Mouse (Mus musculus): Measurements from ENCODE around the gene Olfr12. TPM values are rescaled to one million over a fixed set of nuclear protein-coding genes. Genes with fewer than 3 reads are reported as not detected.

Gene Olfr12
- polyA plus RNA-seq, 1 experiment from 2014 or later: not detected

- Histone ChIP-seq H3K9me3 (no peaks in the 10 kb centered on the region), H3K9ac (no peak overlapping the region), H3K27ac (replicated peaks) (no peak overlapping the region), H3K36me3 (no peaks in the 10 kb centered on the region), H3K4me2 (no peak overlapping the region), H3K27me3 (no peaks in the 10 kb centered on the region), H3K4me1 (replicated peaks) (peaks cover 38% of the 10 kb centered on the region), H3K4me3 (no peak overlapping the region)
- WGBS: 81% methylated on average over 4 of the region's 4 CpGs
- no peak for ATAC-seq (ENCODE audit: low FRiP score, low read depth)
These were observed 26.1 kb downstream of the Olfr12 start for GRCm38 (mm10) chr1:92643691-92644090.

DNA sequence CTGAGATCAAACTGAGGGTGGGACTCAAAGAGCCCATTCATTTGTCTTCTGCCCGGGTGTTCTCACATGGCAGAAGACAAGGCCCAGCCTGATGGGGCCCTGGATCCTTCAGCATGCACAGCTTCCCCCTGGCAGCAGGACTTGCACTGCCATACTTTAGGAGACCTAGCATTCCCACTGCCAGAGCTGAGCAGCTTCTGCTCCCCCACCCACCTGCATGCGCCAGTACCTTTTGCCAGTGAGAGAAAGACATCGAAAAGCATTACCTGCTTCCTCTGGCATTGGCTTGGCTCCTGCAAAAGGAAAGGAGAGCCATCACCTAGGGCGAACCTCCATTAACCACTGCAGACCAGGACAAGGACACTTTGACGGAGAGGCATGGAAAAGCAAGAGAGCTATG lies 27.3 kb downstream of the Olfr12 start:
- Histone ChIP-seq H3K9ac (no peak overlapping the region), H3K27ac (replicated peaks) (no peak overlapping the region), H3K36me3 (no peaks in the 10 kb centered on the region), H3K4me2 (no peak overlapping the region), H3K27me3 (no peaks in the 10 kb centered on the region), H3K4me1 (replicated peaks) (peaks cover 28% of the 10 kb centered on the region), H3K9me3 (no peaks in the 10 kb centered on the region), H3K4me3 (no peak overlapping the region)
- ATAC-seq (ENCODE audit: low FRiP score, low read depth): no peak
- WGBS: 79% methylated on average over 5 of the region's 5 CpGs

GRCm38 (mm10) chr1:92646111-92646510 lies 28.5 kb downstream of the Olfr12 start:
- Histone ChIP-seq H3K4me3 (no peak overlapping the region), H3K4me2 (no peak overlapping the region), H3K27ac (replicated peaks) (no peak overlapping the region), H3K9ac (no peak overlapping the region), H3K27me3 (no peaks in the 10 kb centered on the region), H3K4me1 (replicated peaks) (peaks cover 16% of the 10 kb centered on the region), H3K9me3 (no peaks in the 10 kb centered on the region), H3K36me3 (no peaks in the 10 kb centered on the region)
- WGBS: 66% methylated on average over 2 of the region's 2 CpGs
- no peak for ATAC-seq (ENCODE audit: low FRiP score, low read depth)

DNA sequence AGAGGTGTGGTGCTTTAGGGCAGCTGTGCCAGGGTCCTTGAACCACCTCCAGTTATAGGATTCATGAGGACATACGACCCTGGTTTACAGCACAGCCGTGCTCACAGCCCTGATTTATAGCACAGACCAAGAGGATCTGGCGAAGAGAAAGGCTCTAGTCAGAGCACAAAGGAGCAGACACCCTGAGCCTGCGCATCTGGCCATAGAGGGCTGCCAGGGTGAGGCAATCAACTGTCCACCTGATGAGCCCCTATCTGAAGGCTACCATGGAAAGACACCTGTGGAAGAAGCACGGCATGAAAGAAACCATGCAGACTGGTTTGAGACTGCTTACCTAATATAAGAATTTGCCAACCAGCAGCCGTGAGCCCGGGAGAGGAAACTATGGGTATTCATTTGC lies 29.0 kb downstream of the Olfr12 start:
- 84% methylated on average over 7 of the region's 7 CpGs for WGBS
- H3K4me2 ChIP-seq: no peak overlapping the region
- ATAC-seq (ENCODE audit: low FRiP score, low read depth): no peak

GRCm38 (mm10) chr1:92647026-92647425 lies 29.4 kb downstream of the Olfr12 start:
- Histone ChIP-seq H3K9ac (no peak overlapping the region), H3K4me3 (no peak overlapping the region), H3K4me1 (replicated peaks) (peaks cover 14% of the 10 kb centered on the region), H3K36me3 (no peaks in the 10 kb centered on the region), H3K27ac (replicated peaks) (no peak overlapping the region), H3K9me3 (no peaks in the 10 kb centered on the region), H3K4me2 (no peak overlapping the region), H3K27me3 (no peaks in the 10 kb centered on the region)
- ATAC-seq (ENCODE audit: low FRiP score, low read depth): no peak
- 79% methylated on average over 4 of the region's 4 CpGs for WGBS

More for the DNA sequence above, 29.0 kb downstream of the Olfr12 start:
- no peaks in the 10 kb centered on the region for H3K27me3 ChIP-seq
- peaks cover 15% of the 10 kb centered on the region for H3K4me1 ChIP-seq (replicated peaks)
- H3K9me3 ChIP-seq: no peaks in the 10 kb centered on the region
- H3K9ac ChIP-seq: no peak overlapping the region
- H3K4me3 ChIP-seq: no peak overlapping the region
- H3K36me3 ChIP-seq: no peaks in the 10 kb centered on the region
- H3K27ac ChIP-seq (replicated peaks): no peak overlapping the region

GRCm38 (mm10) chr1:92647752-92648151 lies 30.2 kb downstream of the Olfr12 start:
- H3K4me3 ChIP-seq: no peak overlapping the region
- H3K27me3 ChIP-seq: no peaks in the 10 kb centered on the region
- no peaks in the 10 kb centered on the region for H3K36me3 ChIP-seq
- H3K27ac ChIP-seq (replicated peaks): no peak overlapping the region
- peak; percentile 63 for ATAC-seq (ENCODE audit: low FRiP score, low read depth)
- H3K4me1 ChIP-seq (replicated peaks): peaks cover 7% of the 10 kb centered on the region
- H3K4me2 ChIP-seq: peak overlapping the region; percentile 30; the same call in 1 of the 2 replicates
- 9% methylated on average over 8 of the region's 8 CpGs for WGBS
- H3K9ac ChIP-seq: no peak overlapping the region
- H3K9me3 ChIP-seq: no peaks in the 10 kb centered on the region

GRCm38 (mm10) chr1:92648197-92648596 lies 30.6 kb downstream of the Olfr12 start:
- Histone ChIP-seq H3K9ac (no peak overlapping the region), H3K4me3 (no peak overlapping the region)

GRCm38 (mm10) chr1:92648673-92649072 lies 31.1 kb downstream of the Olfr12 start, which contains the start of gene Otos:
Otos (minus strand) TSS chr1:92648841.
- Histone ChIP-seq H3K27me3 (no peaks in the 10 kb centered on the region), H3K9me3 (no peaks in the 10 kb centered on the region), H3K4me1 (replicated peaks) (peaks cover 6% of the 10 kb centered on the region), H3K9ac (no peak within 1 kb of the TSS), H3K4me2 (peak within 1 kb of the TSS; percentile 30; the same call in 1 of the 2 replicates), H3K36me3 (no peaks in the 10 kb centered on the region), H3K27ac (replicated peaks) (no peak within 1 kb of the TSS), H3K4me3 (no peak within 1 kb of the TSS)
- WGBS: 27% methylated on average over 8 of the region's 8 CpGs
- peak; percentile 57 for ATAC-seq (ENCODE audit: low FRiP score, low read depth)

More at GRCm38 (mm10) chr1:92648197-92648596, 30.6 kb downstream of the Olfr12 start:
- no peak overlapping the region for H3K27ac ChIP-seq (replicated peaks)
- H3K9me3 ChIP-seq: no peaks in the 10 kb centered on the region
- peaks cover 6% of the 10 kb centered on the region for H3K4me1 ChIP-seq (replicated peaks)
- WGBS: 50% methylated on average over 10 of the region's 10 CpGs
- no peaks in the 10 kb centered on the region for H3K36me3 ChIP-seq
- no peaks in the 10 kb centered on the region for H3K27me3 ChIP-seq
- H3K4me2 ChIP-seq: peak overlapping the region; percentile 30; the same call in 1 of the 2 replicates
- ATAC-seq (ENCODE audit: low FRiP score, low read depth): peak; percentile 12; the same call in 1 of the 2 replicates

GRCm38 (mm10) chr1:92651467-92651866 lies 33.9 kb downstream of the Olfr12 start:
- 55% methylated on average over 3 of the region's 3 CpGs for WGBS

GRCm38 (mm10) chr1:92653179-92653578 lies 35.6 kb downstream of the Olfr12 start:
- Histone ChIP-seq H3K4me1 (replicated peaks) (no peaks in the 10 kb centered on the region; the same call in 1 of the 2 replicates), H3K4me3 (no peak overlapping the region), H3K27me3 (no peaks in the 10 kb centered on the region; the same call in 1 of the 2 replicates), H3K36me3 (no peaks in the 10 kb centered on the region), H3K9ac (no peak overlapping the region), H3K4me2 (no peak overlapping the region), H3K9me3 (no peaks in the 10 kb centered on the region), H3K27ac (replicated peaks) (no peak overlapping the region)
- ATAC-seq (ENCODE audit: low FRiP score, low read depth): no peak
- 92% methylated on average over 3 of the region's 3 CpGs for WGBS

More at GRCm38 (mm10) chr1:92651467-92651866, 33.9 kb downstream of the Olfr12 start:
- no peak overlapping the region for H3K4me3 ChIP-seq
- H3K27ac ChIP-seq (replicated peaks): no peak overlapping the region
- H3K9me3 ChIP-seq: no peaks in the 10 kb centered on the region
- H3K4me1 ChIP-seq (replicated peaks): peaks cover 6% of the 10 kb centered on the region
- no peak for ATAC-seq (ENCODE audit: low FRiP score, low read depth)
- no peak overlapping the region for H3K4me2 ChIP-seq
- H3K36me3 ChIP-seq: no peaks in the 10 kb centered on the region
- no peaks in the 10 kb centered on the region; the same call in 1 of the 2 replicates for H3K27me3 ChIP-seq
- H3K9ac ChIP-seq: no peak overlapping the region

DNA sequence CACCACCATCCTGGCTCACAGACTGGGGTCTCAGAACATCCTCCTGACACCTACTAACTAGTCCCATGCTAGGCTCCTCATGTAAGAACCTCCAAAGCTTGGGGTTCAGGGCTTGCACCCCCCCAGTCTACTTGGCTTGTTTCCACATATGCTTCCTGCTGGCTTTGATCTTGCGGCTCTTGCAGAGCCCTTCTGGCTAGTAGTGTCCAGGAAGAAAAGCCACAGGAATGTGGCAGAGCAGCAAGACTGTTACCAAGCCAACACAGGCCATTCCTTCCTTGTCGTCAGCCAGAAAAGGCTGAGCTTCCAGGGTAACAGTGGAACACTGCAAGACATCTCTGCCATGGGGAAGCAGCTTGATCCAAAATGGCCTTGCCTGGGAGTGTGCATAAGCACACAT lies 37.1 kb downstream of the Olfr12 start:
- no peak for ATAC-seq (ENCODE audit: low FRiP score, low read depth)

GRCm38 (mm10) chr1:92657025-92657820 lies 39.6 kb downstream of the Olfr12 start:
- no peaks in the 10 kb centered on the region for H3K36me3 ChIP-seq
- no peak for ATAC-seq (ENCODE audit: low FRiP score, low read depth)
- no peak overlapping the region for H3K27ac ChIP-seq (replicated peaks)
- H3K27me3 ChIP-seq: no peaks in the 10 kb centered on the region; the same call in 1 of the 2 replicates
- H3K4me3 ChIP-seq: no peak overlapping the region
- 74% methylated on average over 11 of the region's 11 CpGs for WGBS
- no peaks in the 10 kb centered on the region for H3K4me1 ChIP-seq (replicated peaks)
- H3K9ac ChIP-seq: no peak overlapping the region
- no peaks in the 10 kb centered on the region for H3K9me3 ChIP-seq
- H3K4me2 ChIP-seq: no peak overlapping the region

More for the DNA sequence above, 37.1 kb downstream of the Olfr12 start:
- no peak overlapping the region for H3K4me2 ChIP-seq
- no peaks in the 10 kb centered on the region; the same call in 1 of the 2 replicates for H3K4me1 ChIP-seq (replicated peaks)
- 49% methylated on average over 2 of the region's 2 CpGs for WGBS
- H3K27me3 ChIP-seq: no peaks in the 10 kb centered on the region; the same call in 1 of the 2 replicates
- no peak overlapping the region for H3K9ac ChIP-seq
- no peaks in the 10 kb centered on the region for H3K36me3 ChIP-seq
- no peaks in the 10 kb centered on the region for H3K9me3 ChIP-seq
- H3K27ac ChIP-seq (replicated peaks): no peak overlapping the region
- no peak overlapping the region for H3K4me3 ChIP-seq
